ENCODE assay signal across 15 mouse cellular contexts in genomic region chr3:119947126-119947525, GRCm38 (mm10).
DNase-seq lines count a peak whose midpoint lies in the region; ATAC-seq lines count a peak whose summit lies in the region.
"Had no signal": no experiment of that assay in that cellular context is flagged by ENCODE, and none has a peak within 500 bp of the region (broad histone marks: within the 10 kb centered on the region; RNA-seq: fewer than 3 reads in every experiment).

No protein-coding gene starts in this region.

- 40% methylated on average over 4 of the region's 4 CpGs for WGBS in midbrain, embryonic 10.5 days
- WGBS in midbrain, embryonic 15.5 days, result 22% methylated on average over 4 of the region's 4 CpGs
- WGBS in forebrain, embryonic 12.5 days, result 6% methylated on average over 4 of the region's 4 CpGs
- WGBS in hindbrain, embryonic 14.5 days, result 7% methylated on average over 4 of the region's 4 CpGs
- WGBS in neural tube, embryonic 14.5 days, result 16% methylated on average over 4 of the region's 4 CpGs

- H3K9me3 ChIP-seq in midbrain, embryonic 10.5 days (replicated peaks), result no peaks in the 10 kb centered on the region
- H3K9me3 ChIP-seq in midbrain, embryonic 15.5 days, result no peaks in the 10 kb centered on the region
- H3K9me3 ChIP-seq in forebrain, embryonic 12.5 days, result no peaks in the 10 kb centered on the region
- H3K9me3 ChIP-seq in hindbrain, embryonic 14.5 days (ENCODE audit: control insufficient read depth, low read length), result no peaks in the 10 kb centered on the region
- no peaks in the 10 kb centered on the region for H3K9me3 ChIP-seq in neural tube, embryonic 14.5 days (ENCODE audit: control insufficient read depth, low read length)
- H3K9me3 ChIP-seq: heart, embryonic 13.5 days; liver, embryonic 15.5 days had no signal

- peaks cover 44% of the 10 kb centered on the region for H3K4me1 ChIP-seq in midbrain, embryonic 10.5 days
- H3K4me1 ChIP-seq in midbrain, embryonic 15.5 days, result peaks cover 24% of the 10 kb centered on the region
- peaks cover 46% of the 10 kb centered on the region for H3K4me1 ChIP-seq in forebrain, embryonic 12.5 days
- peaks cover 23% of the 10 kb centered on the region; the same call in 1 of the 2 replicates for H3K4me1 ChIP-seq in hindbrain, embryonic 14.5 days (replicated peaks; ENCODE audit: control insufficient read depth, insufficient read depth, low read length)
- H3K4me1 ChIP-seq in neural tube, embryonic 14.5 days (ENCODE audit: control insufficient read depth, insufficient read depth, low read length), result peaks cover 6% of the 10 kb centered on the region
- H3K4me1 ChIP-seq: liver, embryonic 15.5 days had no signal

- no peak overlapping the region for H3K4me2 ChIP-seq in midbrain, embryonic 15.5 days
- no peak overlapping the region for H3K4me2 ChIP-seq in forebrain, embryonic 12.5 days
- no peak overlapping the region for H3K4me2 ChIP-seq in hindbrain, embryonic 14.5 days (replicated peaks)
- H3K4me2 ChIP-seq in neural tube, embryonic 14.5 days (ENCODE audit: low read depth, low read length), result no peak overlapping the region
- H3K4me2 ChIP-seq: heart, embryonic 13.5 days; liver, embryonic 15.5 days had no signal

- no peak overlapping the region for H3K9ac ChIP-seq in midbrain, embryonic 15.5 days
- no peak overlapping the region for H3K9ac ChIP-seq in forebrain, embryonic 12.5 days
- no peak overlapping the region for H3K9ac ChIP-seq in hindbrain, embryonic 14.5 days
- no peak overlapping the region for H3K9ac ChIP-seq in neural tube, embryonic 14.5 days (replicated peaks; ENCODE audit: low read depth, low read length)
- H3K9ac ChIP-seq: heart, embryonic 13.5 days; liver, embryonic 15.5 days had no signal

- no peaks in the 10 kb centered on the region; the same call in 1 of the 2 replicates for H3K27me3 ChIP-seq in midbrain, embryonic 10.5 days (ENCODE audit: low read depth, poor library complexity, severe bottlenecking)
- no peaks in the 10 kb centered on the region for H3K27me3 ChIP-seq in midbrain, embryonic 15.5 days (replicated peaks)
- 0 out of 2 replicates have a peak, but pooled peaks cover 3% of the 10 kb centered on the region for H3K27me3 ChIP-seq in forebrain, embryonic 12.5 days
- no peaks in the 10 kb centered on the region for H3K27me3 ChIP-seq in hindbrain, embryonic 14.5 days (ENCODE audit: control insufficient read depth, insufficient read depth, low read length)
- no peaks in the 10 kb centered on the region; the same call in 1 of the 2 replicates for H3K27me3 ChIP-seq in neural tube, embryonic 14.5 days (ENCODE audit: control insufficient read depth, insufficient read depth, low read length)
- H3K27me3 ChIP-seq: heart, embryonic 13.5 days; liver, embryonic 15.5 days had no signal

- DNase-seq in midbrain, embryonic 10.5 days (ENCODE audit: low spot score), result no peak
- no peak for DNase-seq in hindbrain, embryonic 14.5 days (ENCODE audit: low spot score)
- DNase-seq in adrenal gland, postnatal 25 days, result no peak
- DNase-seq in liver, result no peak
- DNase-seq: adrenal gland, postnatal 36 days; gastrocnemius, postnatal 10 days; lung, postnatal 4 days had no signal

- no peaks in the 10 kb centered on the region for H3K36me3 ChIP-seq in midbrain, embryonic 10.5 days
- H3K36me3 ChIP-seq in midbrain, embryonic 15.5 days (replicated peaks), result no peaks in the 10 kb centered on the region
- no peaks in the 10 kb centered on the region for H3K36me3 ChIP-seq in forebrain, embryonic 12.5 days (replicated peaks)
- no peaks in the 10 kb centered on the region for H3K36me3 ChIP-seq in hindbrain, embryonic 14.5 days (replicated peaks; ENCODE audit: control insufficient read depth, insufficient read depth)
- H3K36me3 ChIP-seq in neural tube, embryonic 14.5 days (ENCODE audit: control insufficient read depth, insufficient read depth, low read length), result no peaks in the 10 kb centered on the region
- H3K36me3 ChIP-seq: heart, embryonic 13.5 days; liver, embryonic 15.5 days had no signal

- H3K4me3 ChIP-seq in midbrain, embryonic 10.5 days, result no peak overlapping the region
- no peak overlapping the region for H3K4me3 ChIP-seq in midbrain, embryonic 15.5 days
- no peak overlapping the region for H3K4me3 ChIP-seq in forebrain, embryonic 12.5 days (replicated peaks)
- H3K4me3 ChIP-seq in hindbrain, embryonic 14.5 days (replicated peaks; ENCODE audit: low read length), result no peak overlapping the region
- H3K4me3 ChIP-seq in neural tube, embryonic 14.5 days (ENCODE audit: low read depth, low read length), result no peak overlapping the region
- H3K4me3 ChIP-seq: heart, embryonic 13.5 days; liver, embryonic 15.5 days; myocyte had no signal

- no peak for ATAC-seq in midbrain, embryonic 15.5 days (replicated peaks)
- ATAC-seq in forebrain, embryonic 12.5 days (ENCODE audit: low FRiP score), result peak; percentile 86
- ATAC-seq in hindbrain, embryonic 14.5 days (ENCODE audit: low FRiP score), result peak; percentile 51
- 0 out of 2 replicates have a peak, but pooled peaks have one; percentile 12 for ATAC-seq in neural tube, embryonic 14.5 days (ENCODE audit: low read depth)
- no peak for ATAC-seq in granulocyte monocyte progenitor cell, adult 5-6 weeks (replicated peaks; ENCODE audit: poor library complexity, severe bottlenecking)
- ATAC-seq: inflammation-experienced regulatory T-cells, adult 6 months had no signal

- H3K27ac ChIP-seq in midbrain, embryonic 10.5 days (replicated peaks), result 0 out of 2 replicates have a peak overlapping the region, but pooled peaks have one; percentile 55
- H3K27ac ChIP-seq in midbrain, embryonic 15.5 days, result no peak overlapping the region
- H3K27ac ChIP-seq in forebrain, embryonic 12.5 days, result peak overlapping the region; percentile 86
- no peak overlapping the region for H3K27ac ChIP-seq in hindbrain, embryonic 14.5 days
- H3K27ac ChIP-seq in neural tube, embryonic 14.5 days (ENCODE audit: low read depth, low read length), result no peak overlapping the region
- H3K27ac ChIP-seq: heart, embryonic 13.5 days; liver, embryonic 15.5 days had no signal

Comparison
In these comparisons a context has a peak if more than half of its experiments do, and no peak if none do; other contexts are left out.
1. H3K27ac ChIP-seq: peak in midbrain, embryonic 10.5 days (single experiment) and forebrain, embryonic 12.5 days (single experiment); none in midbrain, embryonic 15.5 days (single experiment), hindbrain, embryonic 14.5 days (single experiment) and neural tube, embryonic 14.5 days (single experiment).
2. ATAC-seq: peak in forebrain, embryonic 12.5 days (single experiment), hindbrain, embryonic 14.5 days (single experiment) and neural tube, embryonic 14.5 days (single experiment); none in midbrain, embryonic 15.5 days (single experiment) and granulocyte monocyte progenitor cell, adult 5-6 weeks (single experiment).